22 mouse cellular contexts compared by ENCODE assay signal in the genomic region with DNA sequence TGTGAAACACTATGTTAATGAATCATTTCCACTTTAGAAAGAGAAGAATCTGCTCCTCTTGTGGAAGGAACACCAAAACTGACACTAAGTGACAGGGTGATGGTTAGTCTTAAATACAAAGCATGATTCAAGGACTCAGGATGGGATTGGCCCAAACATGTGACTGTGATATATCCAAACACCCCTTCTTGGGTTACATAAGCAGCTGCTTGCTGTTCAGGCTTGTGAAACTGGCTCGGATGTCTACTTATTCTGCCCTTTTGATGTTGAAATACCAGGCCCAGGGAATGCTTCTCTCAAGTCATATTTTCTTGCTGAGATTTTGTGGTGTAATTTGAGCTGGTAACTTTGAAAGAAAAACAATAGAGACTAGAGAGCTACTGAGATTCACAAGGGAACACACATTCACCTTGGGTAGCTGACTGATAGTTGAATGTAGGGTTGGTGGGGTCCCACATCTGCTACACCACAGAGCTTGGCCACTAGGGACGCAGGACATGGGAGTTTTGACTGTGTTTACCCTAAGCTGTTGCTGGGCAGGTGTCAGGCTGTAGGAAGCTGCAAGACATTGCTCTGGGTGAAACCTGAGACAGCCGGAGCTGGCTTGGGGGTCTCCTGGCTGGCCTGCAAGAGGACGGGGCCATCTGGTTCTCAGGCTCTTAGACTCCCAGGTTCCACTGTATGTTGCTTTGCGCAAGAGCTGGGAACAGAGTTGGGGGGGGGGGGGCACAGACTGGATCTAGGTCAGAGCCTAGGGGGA.
DNase-seq lines count a peak whose midpoint lies in the region; ATAC-seq and TF ChIP-seq lines count a peak whose summit lies in the region.
"Had no signal": no experiment of that assay in that cellular context is flagged by ENCODE, and none has a peak within 500 bp of the region (broad histone marks: within the 10 kb centered on the region; RNA-seq: fewer than 3 reads in every experiment).

No protein-coding gene starts in this region.

- no peaks in the 10 kb centered on the region for H3K9me3 ChIP-seq in embryonic facial prominence, embryonic 15.5 days (replicated peaks)
- H3K9me3 ChIP-seq in limb, embryonic 14.5 days (ENCODE audit: control insufficient read depth, low read length) = no peaks in the 10 kb centered on the region
- H3K9me3 ChIP-seq: forebrain, embryonic 12.5 days; heart, embryonic 10.5 days; hindbrain, embryonic 13.5 days; neural tube, embryonic 12.5 days had no signal

- WGBS in embryonic facial prominence, embryonic 15.5 days = 60% methylated on average over 5 of the region's 5 CpGs
- WGBS in limb, embryonic 14.5 days = 39% methylated on average over 5 of the region's 5 CpGs
- 70% methylated on average over 5 of the region's 5 CpGs for WGBS in lung, adult 2 months

- no peak for TF ChIP-seq POLR2A in limb, embryonic 14.5 days (IDR thresholded peaks at IDR 0.05; ENCODE audit: borderline replicate concordance, extremely low read depth, insufficient read depth, insufficient read length)
- TF ChIP-seq POLR2A in lung, adult 2 months (IDR thresholded peaks at IDR 0.05; ENCODE audit: borderline replicate concordance, extremely low read depth, low read depth, low read length) = no peak

- no peaks in the 10 kb centered on the region for H3K27me3 ChIP-seq in C2C12 (ENCODE audit: control insufficient read depth, insufficient read depth, insufficient read length)
- H3K27me3 ChIP-seq in embryonic facial prominence, embryonic 15.5 days = no peaks in the 10 kb centered on the region
- H3K27me3 ChIP-seq in limb, embryonic 14.5 days (ENCODE audit: control insufficient read depth, insufficient read depth, low read length) = no peaks in the 10 kb centered on the region
- H3K27me3 ChIP-seq: forebrain, embryonic 12.5 days; hindbrain, embryonic 13.5 days; megakaryocyte, embryonic 14.5 days; neural tube, embryonic 12.5 days had no signal

- H3K79me3 ChIP-seq in C2C12 (ENCODE audit: low read depth) = no peaks in the 10 kb centered on the region

- no peak for TF ChIP-seq CTCF in C2C12 (IDR thresholded peaks at IDR 0.05; ENCODE audit: control insufficient read depth, insufficient read depth, insufficient read length)
- TF ChIP-seq CTCF in lung, adult 2 months (IDR thresholded peaks at IDR 0.05; ENCODE audit: insufficient read depth, low read length) = no peak

- H3K9ac ChIP-seq in embryonic facial prominence, embryonic 15.5 days = no peak overlapping the region
- no peak overlapping the region for H3K9ac ChIP-seq in limb, embryonic 14.5 days (ENCODE audit: low read depth, low read length, severe bottlenecking)
- H3K9ac ChIP-seq: forebrain, embryonic 12.5 days; hindbrain, embryonic 13.5 days; neural tube, embryonic 12.5 days had no signal

- peak; percentile 37 for DNase-seq in NIH3T3 (ENCODE audit: low read depth)
- DNase-seq in limb, embryonic 14.5 days (ENCODE audit: low spot score) = peak; percentile 5
- DNase-seq in left cerebral cortex, postnatal 4 days = no peak
- no peak for DNase-seq in urinary bladder, postnatal 10 days (ENCODE audit: low spot score)
- no peak for DNase-seq in lung, adult 2 months
- DNase-seq: adrenal gland, postnatal 14 days; cerebellum, adult 11-12 months; cerebellum, postnatal 25 days; kidney, adult 8-10 months; kidney, postnatal 36 days; liver; lung, postnatal 14 days; right cerebral cortex, postnatal 4 days; thymus, adult 2 months had no signal

- H3K4me2 ChIP-seq in embryonic facial prominence, embryonic 15.5 days (replicated peaks) = no peak overlapping the region
- no peak overlapping the region for H3K4me2 ChIP-seq in limb, embryonic 14.5 days (replicated peaks; ENCODE audit: low read depth, low read length, severe bottlenecking)
- H3K4me2 ChIP-seq: forebrain, embryonic 12.5 days; hindbrain, embryonic 13.5 days; neural tube, embryonic 12.5 days had no signal

- peak; percentile 63 for ATAC-seq in embryonic facial prominence, embryonic 15.5 days (ENCODE audit: insufficient number of reproducible peaks, low FRiP score, low TSS enrichment, low read depth)
- peak; percentile 86 for ATAC-seq in limb, embryonic 14.5 days (ENCODE audit: low FRiP score, low read depth)
- ATAC-seq: CD4-positive, CD25-positive, alpha-beta regulatory T cell, adult 4 months had no signal

- H3K4me1 ChIP-seq in embryonic facial prominence, embryonic 15.5 days = no peaks in the 10 kb centered on the region
- H3K4me1 ChIP-seq in limb, embryonic 14.5 days (ENCODE audit: control insufficient read depth, insufficient read depth, low read length) = no peaks in the 10 kb centered on the region; the same call in 1 of the 2 replicates
- no peaks in the 10 kb centered on the region for H3K4me1 ChIP-seq in lung, adult 2 months (ENCODE audit: control insufficient read depth, insufficient read depth, low read length)
- H3K4me1 ChIP-seq: forebrain, embryonic 12.5 days; heart, embryonic 10.5 days; hindbrain, embryonic 13.5 days; megakaryocyte, embryonic 14.5 days; neural tube, embryonic 12.5 days had no signal

- no peaks in the 10 kb centered on the region for H3K36me3 ChIP-seq in C2C12 (ENCODE audit: control insufficient read depth, insufficient read depth)
- no peaks in the 10 kb centered on the region for H3K36me3 ChIP-seq in embryonic facial prominence, embryonic 15.5 days
- no peaks in the 10 kb centered on the region for H3K36me3 ChIP-seq in limb, embryonic 14.5 days (ENCODE audit: control insufficient read depth, insufficient read depth, low read length)
- H3K36me3 ChIP-seq: forebrain, embryonic 12.5 days; heart, embryonic 10.5 days; hindbrain, embryonic 13.5 days; neural tube, embryonic 12.5 days had no signal

- no peak overlapping the region for H3ac ChIP-seq in C2C12 (ENCODE audit: control insufficient read depth, insufficient read length, low read depth)

- H3K79me2 ChIP-seq in C2C12 (ENCODE audit: control insufficient read depth, insufficient read depth) = no peaks in the 10 kb centered on the region

- H3K4me3 ChIP-seq in C2C12 (ENCODE audit: insufficient read depth, poor library complexity, severe bottlenecking) = no peak overlapping the region
- no peak overlapping the region for H3K4me3 ChIP-seq in embryonic facial prominence, embryonic 15.5 days (replicated peaks)
- H3K4me3 ChIP-seq in limb, embryonic 14.5 days (replicated peaks; ENCODE audit: low read length) = no peak overlapping the region
- H3K4me3 ChIP-seq in lung, adult 2 months (replicated peaks; ENCODE audit: extremely low read depth, low read depth, low read length) = no peak overlapping the region
- H3K4me3 ChIP-seq: forebrain, embryonic 12.5 days; heart, embryonic 10.5 days; hindbrain, embryonic 13.5 days; neural tube, embryonic 12.5 days had no signal

- H3K27ac ChIP-seq in embryonic facial prominence, embryonic 15.5 days (replicated peaks) = no peak overlapping the region
- no peak overlapping the region for H3K27ac ChIP-seq in limb, embryonic 14.5 days (replicated peaks; ENCODE audit: low read depth, low read length)
- H3K27ac ChIP-seq: forebrain, embryonic 12.5 days; heart, embryonic 10.5 days; hindbrain, embryonic 13.5 days; neural tube, embryonic 12.5 days had no signal

- intact Hi-C loops in left cerebral cortex, postnatal 4 days (cut with DNase I) = no loop called here

TF ChIP-seq in C2C12, 6 proteins besides CTCF, POLR2A, EP300 and RAD21:
- TF ChIP-seq CEBPB (IDR thresholded peaks at IDR 0.05; ENCODE audit: low read depth) (peak; percentile 88), FOSL1 (IDR thresholded peaks at IDR 0.05; ENCODE audit: insufficient read depth, low read length, poor library complexity, severe bottlenecking) (no peak), MAX (IDR thresholded peaks at IDR 0.05) (no peak), MYOG (IDR thresholded peaks at IDR 0.05; ENCODE audit: control insufficient read depth, extremely low read depth, insufficient read length) (no peak), MYOD1 (IDR thresholded peaks at IDR 0.05; ENCODE audit: control insufficient read depth, insufficient read length, low read depth) (peak; percentile 60), USF1 (IDR thresholded peaks at IDR 0.05; ENCODE audit: low read depth) (peak; percentile 51)

Comparison
In these comparisons a context has a peak if more than half of its experiments do, and no peak if none do; other contexts are left out.
1. DNase-seq: peak in NIH3T3 (single experiment) and limb, embryonic 14.5 days (single experiment); none in left cerebral cortex, postnatal 4 days (single experiment), urinary bladder, postnatal 10 days (single experiment) and lung, adult 2 months (single experiment).